Mouse (Mus musculus): ENCODE results near the gene Bcl6.

The Bcl6 gene

DNA sequence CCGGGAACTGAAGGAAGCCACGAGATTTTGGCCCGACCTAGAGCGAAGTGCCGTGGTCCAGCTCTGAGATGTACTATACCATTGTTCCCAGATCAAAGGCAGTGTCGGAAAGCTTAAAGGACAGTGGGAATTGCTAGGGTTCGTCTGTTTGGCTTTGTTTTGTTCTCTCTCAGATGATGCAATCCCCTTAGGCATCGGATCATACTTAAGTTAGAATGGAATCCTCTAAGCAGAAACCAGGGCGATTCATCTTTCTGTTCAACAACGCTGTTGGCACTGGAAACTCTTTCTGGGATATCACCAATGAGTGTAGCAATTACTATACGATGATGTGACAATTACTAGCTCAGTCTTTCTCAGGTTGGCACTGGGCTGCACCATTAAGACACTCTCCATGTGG is 56.4 kb downstream of the Bcl6 start, which contains the start of gene Rtp2:
Gene Rtp2, minus strand, starts transcription at position 101 of the 400 bp plus-strand sequence.
- no peak for ATAC-seq (ENCODE audit: insufficient number of reproducible peaks, low FRiP score, low TSS enrichment)

DNA sequence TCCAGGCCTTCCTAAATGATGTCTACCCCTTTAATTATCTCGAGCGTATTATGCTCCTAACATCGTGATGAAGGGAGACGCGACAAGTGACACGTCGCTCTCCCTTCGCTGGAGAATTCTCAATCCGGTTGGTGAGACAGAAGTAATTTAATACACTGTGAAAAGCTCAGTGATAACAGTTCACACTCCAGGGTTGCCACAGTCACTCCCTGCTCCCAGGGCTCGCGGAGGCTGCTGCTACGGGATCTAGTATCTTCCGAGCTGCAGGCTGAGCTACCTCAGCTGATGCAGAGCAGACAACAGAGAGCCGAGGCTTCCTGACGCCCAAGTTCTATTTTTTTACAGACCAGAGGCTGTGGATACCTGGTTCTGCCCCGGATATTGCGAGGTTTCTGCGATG is 57.4 kb downstream of the Bcl6 start:
- ATAC-seq (ENCODE audit: insufficient number of reproducible peaks, low FRiP score, low TSS enrichment), result no peak

DNA sequence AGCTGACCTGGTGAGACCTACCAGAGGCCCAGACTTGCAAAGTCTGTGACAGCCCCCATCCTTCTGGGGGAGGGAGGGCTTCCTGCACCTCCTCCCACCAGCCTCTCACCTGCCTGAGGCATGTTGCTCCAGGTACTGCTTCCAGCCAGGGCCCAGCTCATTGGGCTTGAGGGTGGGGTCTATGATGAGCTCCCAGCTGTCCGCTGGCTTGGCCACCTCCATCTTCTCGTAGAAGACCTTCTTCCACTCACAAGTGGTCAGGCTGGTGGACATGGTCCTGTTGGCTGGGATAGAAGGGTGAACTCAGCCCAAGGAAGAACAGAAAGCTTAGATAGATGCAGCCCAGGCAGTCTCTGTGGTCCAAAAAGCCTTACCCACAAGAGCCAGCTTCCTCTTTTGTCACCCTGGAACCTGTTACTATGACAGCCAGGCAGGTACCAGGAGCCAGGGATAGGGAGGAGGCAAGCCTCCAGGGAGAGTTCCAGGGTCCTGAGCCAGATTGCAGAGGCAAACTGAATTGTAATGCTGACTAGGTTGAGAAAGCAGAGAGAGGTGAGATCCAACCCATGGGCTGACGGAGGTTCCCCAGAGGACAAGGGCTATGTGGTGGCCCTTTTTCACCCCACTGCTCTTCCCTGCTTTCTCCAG is 58.1 kb downstream of the Bcl6 start:
- ATAC-seq (ENCODE audit: insufficient number of reproducible peaks, low FRiP score, low TSS enrichment), result no peak

GRCm38 (mm10) chr16:23927301-23928114 is 61.1 kb downstream of the Bcl6 start:
- no peak for ATAC-seq (ENCODE audit: insufficient number of reproducible peaks, low FRiP score, low TSS enrichment)

DNA sequence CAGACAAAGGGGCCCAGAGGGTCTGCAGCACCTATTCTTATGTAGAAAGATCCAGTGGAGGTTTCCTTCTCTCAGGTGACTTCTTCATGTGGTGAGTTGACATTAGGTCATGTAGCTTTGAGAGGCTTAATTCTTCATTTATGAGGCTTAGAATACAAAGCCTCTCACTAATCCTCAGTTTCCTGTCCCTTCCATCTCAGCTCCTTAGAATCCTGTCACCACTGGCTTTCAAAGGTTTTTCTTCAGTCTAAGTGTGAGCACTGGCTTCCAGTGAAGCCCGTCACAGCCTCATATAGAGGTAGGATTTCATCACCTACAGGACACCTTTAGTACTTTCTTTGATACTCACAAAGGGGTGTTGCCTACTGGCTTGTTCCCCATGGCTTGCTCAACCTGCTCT is 65.7 kb downstream of the Bcl6 start:
- ATAC-seq (ENCODE audit: insufficient number of reproducible peaks, low FRiP score, low TSS enrichment), result no peak

DNA sequence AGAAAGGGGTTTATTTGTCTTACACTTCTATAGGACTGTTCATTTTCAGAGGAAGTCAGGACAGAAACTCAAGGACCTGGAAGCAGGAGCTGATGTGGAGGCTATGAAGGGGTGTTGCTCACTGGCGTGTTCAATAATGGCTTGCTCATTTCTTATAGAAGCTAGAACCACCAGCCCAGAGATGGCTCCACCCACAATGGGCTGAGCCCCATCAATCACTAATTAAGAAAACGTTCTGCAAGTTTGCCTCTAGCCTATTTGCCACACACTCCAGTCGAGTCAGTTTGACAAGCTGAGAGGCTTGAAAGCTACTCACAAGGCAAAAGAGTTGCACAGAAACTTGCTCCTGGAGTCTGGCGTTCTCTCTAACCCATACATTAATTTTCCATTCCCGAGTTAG is 67.0 kb downstream of the Bcl6 start:
- no peak for ATAC-seq (ENCODE audit: insufficient number of reproducible peaks, low FRiP score, low TSS enrichment)

DNA sequence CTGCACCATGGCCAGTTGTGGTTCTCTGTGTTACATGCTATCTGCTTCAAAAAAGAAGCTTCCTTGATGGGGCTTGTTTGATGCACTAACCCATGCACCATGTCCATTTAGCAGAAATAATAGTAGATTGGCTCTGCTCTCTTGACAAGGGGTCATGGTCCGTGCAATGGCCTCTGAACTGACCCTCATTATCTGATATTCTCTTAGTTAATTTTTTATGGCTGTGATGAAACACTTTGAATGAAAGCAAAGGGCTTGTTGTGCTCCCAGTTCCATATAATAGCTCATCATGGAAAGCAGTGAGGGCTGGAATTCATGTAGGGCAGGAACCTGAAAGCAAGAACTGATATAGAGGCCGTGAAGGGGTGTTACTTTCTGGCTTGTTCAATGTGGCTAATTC is 69.2 kb downstream of the Bcl6 start:
- ATAC-seq (ENCODE audit: insufficient number of reproducible peaks, low FRiP score, low TSS enrichment), result no peak
